Mouse (Mus musculus): ENCODE measurements around the gene Gm31571. TPM values are rescaled to one million over a fixed set of nuclear protein-coding genes. Genes with fewer than 3 reads are reported as not detected.
"Not testable (repeated sequence)": the region's sequence is repeated elsewhere in the genome, so short reads cannot be mapped to it uniquely, and the experiment has no call there.

The Gm31571 gene
- not detected in 3 replicates for total RNA-seq (2017)

DNA sequence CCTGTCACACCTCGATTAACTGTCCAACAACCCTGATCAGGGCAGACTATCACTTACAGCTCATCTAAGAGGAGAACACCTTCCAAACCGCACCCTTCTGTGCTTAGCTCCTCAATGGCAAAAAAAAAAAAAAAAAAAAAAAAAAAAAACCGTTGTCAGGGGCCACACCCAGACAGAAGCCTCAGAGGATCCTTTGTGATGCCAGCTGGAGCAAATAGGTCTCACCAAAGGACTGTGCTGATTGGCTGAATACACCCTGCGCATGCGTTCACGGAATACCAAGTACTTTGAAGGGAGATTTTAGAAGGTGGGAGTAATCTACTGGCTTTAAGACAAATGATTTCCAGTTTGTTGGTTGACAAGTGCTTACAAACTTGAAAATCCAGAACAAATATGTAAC lies at the start of gene Gm31571:
Gene Gm31571 (minus strand): TSS at position 101 of the 400 bp plus-strand sequence.
- ATAC-seq (replicated peaks; ENCODE audit: insufficient number of reproducible peaks, low FRiP score, low TSS enrichment, poor library complexity, severe bottlenecking): not testable (repeated sequence)

Measured in monocyte, adult 5-6 weeks (primary cell).